Mouse (Mus musculus) hindbrain, embryonic 12.5 days (tissue): ENCODE measurements around the gene Exd2. TPM values are rescaled to one million over a fixed set of nuclear protein-coding genes. Genes with fewer than 3 reads are reported as not detected.
"Not testable (repeated sequence)": the region's sequence is repeated elsewhere in the genome, so short reads cannot be mapped to it uniquely, and the experiment has no call there.

Experiments
- ATAC-seq: fragments of 200-750 bp; cut with Nextera tagmentation; 2 replicates; pipeline ENCODE4 v1.8.0; 2017; ENCODE audit warnings: moderate TSS enrichment; ENCODE audit not compliant: low FRiP score
- H3K27ac ChIP-seq: fragments of 300-500 bp; sonication (generic); 2 replicates; pipeline ENCODE4 v1.5.1; 2016; ENCODE audit warnings: mild to moderate bottlenecking
- H3K27me3 ChIP-seq: fragments of 300-500 bp; sonication (generic); 2 replicates; pipeline ENCODE4 v1.6.1; 2016; ENCODE audit warnings: mild to moderate bottlenecking
- H3K36me3 ChIP-seq: fragments of 300-500 bp; sonication (generic); 2 replicates; pipeline ENCODE4 v1.6.1; 2016; ENCODE audit warnings: mild to moderate bottlenecking
- H3K4me1 ChIP-seq: fragments of 300-500 bp; sonication (generic); 2 replicates; pipeline ENCODE4 v1.6.1; 2016
- H3K4me2 ChIP-seq: fragments of 300-500 bp; sonication (generic); replicated peaks from 2 replicates; pipeline ENCODE4 v1.6.1; 2016; ENCODE audit warnings: mild to moderate bottlenecking
- H3K4me3 ChIP-seq: fragments of 300-500 bp; sonication (generic); 2 replicates; pipeline ENCODE4 v1.5.1; 2016; ENCODE audit warnings: mild to moderate bottlenecking
- H3K9ac ChIP-seq: fragments of 300-500 bp; sonication (generic); 2 replicates; pipeline ENCODE4 v1.6.1; 2016; ENCODE audit warnings: mild to moderate bottlenecking, moderate library complexity
- H3K9me3 ChIP-seq: fragments of 300-500 bp; sonication (generic); replicated peaks from 2 replicates; pipeline ENCODE4 v1.6.1; 2016; ENCODE audit warnings: mild to moderate bottlenecking
- WGBS: fragments of 180-500 bp; shearing (Covaris S2); methylation state at CpG from one replicate; pipeline ENCODE4 v1.1.7; 2016; 5-methylcytosine and 5-hydroxymethylcytosine counted together
- polyA plus RNA-seq: library from polyadenylated mRNA; unstranded; fragments of >200 nt; fragmentation: Nextera tagmentation; extraction: Ambion mirVana; gene quantifications from 2 replicates; pipeline ENCODE4 v1.2.1, GENCODE M21; 2016

Exd2 gene
- polyA plus RNA-seq, 1 experiment from 2014 or later: 52.4 TPM

- WGBS: 93% methylated on average over 1 of the region's 1 CpGs
- no peak for ATAC-seq
Measured at GRCm38 (mm10) chr12:80453506-80453905, 9.4 kb upstream of the Exd2 start.

DNA sequence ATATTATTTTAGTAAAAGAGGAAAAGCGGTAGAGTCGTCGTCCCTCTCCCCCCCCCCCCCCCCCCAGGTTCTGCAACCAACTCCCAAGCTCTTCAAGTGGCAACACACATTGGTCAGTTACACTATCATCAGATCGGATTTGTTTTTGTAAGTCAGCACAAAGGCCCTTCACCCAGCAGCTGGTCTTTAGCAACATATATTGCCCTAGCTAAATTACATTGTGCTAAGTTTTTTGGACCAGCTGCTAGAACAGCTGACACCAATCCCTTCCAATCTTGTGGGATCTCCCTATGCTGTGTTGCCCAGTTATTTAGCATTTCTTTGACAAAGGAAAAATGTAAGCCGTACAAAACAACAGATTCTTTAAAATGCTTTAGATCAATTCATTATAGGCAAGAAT is 4.9 kb upstream of the Exd2 start:
- no peak overlapping the region for H3K4me3 ChIP-seq
- ATAC-seq: no peak
- WGBS: 82% methylated on average over 5 of the region's 5 CpGs

More at GRCm38 (mm10) chr12:80453506-80453905, 9.4 kb upstream of the Exd2 start:
- no peaks in the 10 kb centered on the region for H3K36me3 ChIP-seq
- H3K4me1 ChIP-seq: no peaks in the 10 kb centered on the region
- no peaks in the 10 kb centered on the region for H3K9me3 ChIP-seq
- no peak overlapping the region for H3K9ac ChIP-seq
- H3K27me3 ChIP-seq: no peaks in the 10 kb centered on the region
- H3K27ac ChIP-seq: no peak overlapping the region
- no peak overlapping the region for H3K4me3 ChIP-seq
- no peak overlapping the region for H3K4me2 ChIP-seq

GRCm38 (mm10) chr12:80462292-80462896 is 501 bp upstream of the Exd2 start:
- peak overlapping the region; percentile 87 for H3K4me3 ChIP-seq
- not testable (repeated sequence) for H3K27me3 ChIP-seq, H3K9ac ChIP-seq, H3K36me3 ChIP-seq, H3K9me3 ChIP-seq, H3K4me1 ChIP-seq
- H3K4me2 ChIP-seq: peak overlapping the region; percentile 83
- peak; percentile 14 for ATAC-seq
- 11% methylated on average over 10 of the region's 10 CpGs for WGBS
- peak overlapping the region; percentile 76; the same call in 1 of the 2 replicates for H3K27ac ChIP-seq

More for the DNA sequence above, 4.9 kb upstream of the Exd2 start:
- H3K9ac ChIP-seq: no peak overlapping the region
- no peaks in the 10 kb centered on the region for H3K4me1 ChIP-seq
- no peak overlapping the region for H3K27ac ChIP-seq
- no peaks in the 10 kb centered on the region for H3K27me3 ChIP-seq
- H3K4me2 ChIP-seq: no peak overlapping the region
- H3K9me3 ChIP-seq: no peaks in the 10 kb centered on the region
- no peaks in the 10 kb centered on the region for H3K36me3 ChIP-seq

DNA sequence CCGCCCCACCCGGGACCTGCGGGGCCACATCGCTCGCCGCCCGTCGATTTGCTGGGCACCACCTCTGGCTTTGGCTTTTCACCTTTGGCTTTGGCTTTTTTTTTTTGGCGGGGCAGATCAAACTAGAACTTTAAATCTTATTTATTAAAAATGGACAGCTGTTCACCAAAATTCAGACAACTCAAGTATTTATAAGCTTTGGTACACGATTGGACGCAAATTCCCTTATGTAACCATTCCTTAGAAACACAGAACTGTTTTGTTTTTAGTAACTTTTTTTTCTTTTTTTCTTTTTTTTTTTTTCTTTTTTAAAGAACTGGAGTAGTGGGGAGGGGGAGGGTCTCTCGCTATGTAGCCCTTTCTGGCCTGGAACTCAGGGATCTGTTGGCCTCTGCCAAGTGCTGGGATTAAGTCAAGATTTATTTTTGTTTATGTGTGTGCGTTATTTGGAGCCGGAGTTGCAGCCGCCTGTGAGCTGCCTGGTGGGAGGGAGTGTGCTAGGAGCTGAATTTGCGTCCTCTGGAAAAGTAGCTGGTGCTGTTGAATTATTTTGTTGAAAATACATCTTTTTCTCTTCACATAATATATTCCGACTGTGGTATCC is 873 bp downstream of the Exd2 start:
- H3K27ac ChIP-seq: peak overlapping the region; percentile 76
- peak overlapping the region; percentile 83 for H3K4me2 ChIP-seq
- H3K9ac ChIP-seq: peak overlapping the region; percentile 82
- H3K36me3 ChIP-seq: no peaks in the 10 kb centered on the region
- H3K27me3 ChIP-seq: no peaks in the 10 kb centered on the region
- H3K4me1 ChIP-seq: peaks cover 3% of the 10 kb centered on the region; the same call in 1 of the 2 replicates
- 7% methylated on average over 17 of the region's 17 CpGs for WGBS
- no peaks in the 10 kb centered on the region for H3K9me3 ChIP-seq
- H3K4me3 ChIP-seq: peak overlapping the region; percentile 87
- ATAC-seq: no peak

- no peak overlapping the region for H3K4me2 ChIP-seq
- no peak for ATAC-seq
- no peaks in the 10 kb centered on the region for H3K36me3 ChIP-seq
- H3K27me3 ChIP-seq: no peaks in the 10 kb centered on the region
- H3K9ac ChIP-seq: no peak overlapping the region
- no peak overlapping the region for H3K27ac ChIP-seq
- H3K9me3 ChIP-seq: no peaks in the 10 kb centered on the region
- 81% methylated on average over 2 of the region's 2 CpGs for WGBS
- no peaks in the 10 kb centered on the region for H3K4me1 ChIP-seq
- H3K4me3 ChIP-seq: no peak overlapping the region
Measured at GRCm38 (mm10) chr12:80470206-80470605, 7.3 kb downstream of the Exd2 start.

DNA sequence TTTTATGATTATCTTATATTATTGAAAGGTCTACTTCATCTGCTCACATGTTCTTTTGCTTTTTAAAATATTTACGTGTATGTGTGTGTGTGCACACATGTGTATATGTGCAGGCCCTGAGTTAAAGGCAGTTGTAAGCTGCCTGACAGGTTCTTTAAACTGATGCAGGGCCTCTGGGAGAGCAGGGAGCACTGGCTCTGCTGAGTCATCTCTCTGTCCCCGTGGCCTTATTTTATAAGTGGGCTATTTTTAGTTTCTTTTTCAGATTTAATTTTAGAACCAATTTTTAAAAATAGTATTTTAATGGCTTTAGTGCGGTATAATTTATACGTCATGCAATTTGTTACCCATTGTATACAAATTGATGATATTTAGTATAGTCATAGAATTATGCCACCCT is 9.0 kb downstream of the Exd2 start:
- Histone ChIP-seq H3K4me3 (no peak overlapping the region), H3K27ac (no peak overlapping the region), H3K9me3 (no peaks in the 10 kb centered on the region), H3K4me2 (no peak overlapping the region), H3K27me3 (no peaks in the 10 kb centered on the region), H3K9ac (no peak overlapping the region), H3K36me3 (no peaks in the 10 kb centered on the region; the same call in 1 of the 2 replicates), H3K4me1 (no peaks in the 10 kb centered on the region)
- WGBS: 87% methylated on average over 4 of the region's 4 CpGs
- no peak for ATAC-seq

GRCm38 (mm10) chr12:80473731-80474130 is 10.8 kb downstream of the Exd2 start:
- Histone ChIP-seq H3K4me2 (no peak overlapping the region), H3K27me3 (no peaks in the 10 kb centered on the region), H3K36me3 (peaks cover 2% of the 10 kb centered on the region; the same call in 1 of the 2 replicates), H3K9me3 (no peaks in the 10 kb centered on the region), H3K4me1 (no peaks in the 10 kb centered on the region), H3K4me3 (no peak overlapping the region), H3K27ac (no peak overlapping the region), H3K9ac (no peak overlapping the region)
- ATAC-seq: no peak
- WGBS: 78% methylated on average over 3 of the region's 3 CpGs

DNA sequence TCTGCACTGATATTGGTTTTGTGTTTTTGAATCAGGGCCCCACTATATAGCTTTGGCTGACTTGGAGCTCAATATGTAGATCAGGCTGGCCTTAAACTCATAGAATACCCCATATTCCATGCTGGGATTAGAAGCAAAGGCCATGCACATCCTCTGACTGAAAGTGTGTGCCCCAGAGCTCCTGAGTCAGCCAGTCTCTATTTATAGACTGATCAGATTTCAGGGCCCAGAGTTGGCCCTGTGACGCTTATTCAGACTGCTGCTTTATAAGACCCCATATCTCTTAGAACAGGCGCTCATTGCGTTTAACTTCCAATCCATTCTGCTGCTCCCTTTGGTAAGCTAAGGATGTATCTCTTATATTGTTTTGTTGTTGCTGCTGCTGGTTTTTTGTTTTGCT is 17.1 kb downstream of the Exd2 start:
- Histone ChIP-seq H3K9ac (no peak overlapping the region), H3K4me2 (no peak overlapping the region), H3K27ac (no peak overlapping the region), H3K27me3 (no peaks in the 10 kb centered on the region), H3K4me1 (no peaks in the 10 kb centered on the region), H3K36me3 (peaks cover 34% of the 10 kb centered on the region), H3K4me3 (no peak overlapping the region), H3K9me3 (no peaks in the 10 kb centered on the region)
- WGBS: 90% methylated on average over 3 of the region's 3 CpGs
- no peak for ATAC-seq

GRCm38 (mm10) chr12:80483397-80483796 is 20.5 kb downstream of the Exd2 start:
- 61% methylated on average over 3 of the region's 3 CpGs for WGBS
- H3K9me3 ChIP-seq: no peaks in the 10 kb centered on the region
- no peak overlapping the region for H3K27ac ChIP-seq
- H3K4me1 ChIP-seq: no peaks in the 10 kb centered on the region
- no peak overlapping the region for H3K9ac ChIP-seq
- no peaks in the 10 kb centered on the region for H3K27me3 ChIP-seq
- ATAC-seq: no peak
- no peak overlapping the region for H3K4me2 ChIP-seq
- no peak overlapping the region for H3K4me3 ChIP-seq
- peaks cover 38% of the 10 kb centered on the region for H3K36me3 ChIP-seq

- Histone ChIP-seq H3K4me3 (no peak overlapping the region), H3K9me3 (0 out of 2 replicates have a peak, but pooled peaks cover 4% of the 10 kb centered on the region), H3K9ac (no peak overlapping the region), H3K36me3 (peaks cover 50% of the 10 kb centered on the region), H3K4me1 (no peaks in the 10 kb centered on the region), H3K4me2 (no peak overlapping the region), H3K27ac (no peak overlapping the region), H3K27me3 (no peaks in the 10 kb centered on the region)
- WGBS: 97% methylated on average over 5 of the region's 5 CpGs
- ATAC-seq: no peak
Measured at GRCm38 (mm10) chr12:80493311-80493710, 30.4 kb downstream of the Exd2 start.

DNA sequence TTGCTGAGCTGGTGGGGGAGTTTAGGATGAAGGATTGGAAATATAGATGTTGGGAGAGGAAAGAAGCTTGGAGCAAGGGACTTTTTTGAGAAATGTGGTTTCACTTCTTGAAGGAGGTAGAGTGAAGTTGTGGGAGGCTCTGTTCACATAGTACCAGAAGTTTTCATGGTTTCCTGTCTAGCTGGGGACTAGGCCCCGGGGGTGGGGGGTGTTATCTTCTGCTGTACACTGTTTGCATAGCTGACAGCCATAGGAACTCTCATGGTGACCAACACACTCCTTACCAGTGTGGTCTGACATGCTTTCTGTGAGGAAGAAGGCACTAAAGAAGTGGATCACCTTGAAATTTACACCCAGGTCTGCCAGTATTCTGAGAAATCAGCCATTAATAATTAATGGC is 32.8 kb downstream of the Exd2 start:
- Histone ChIP-seq H3K4me2 (no peak overlapping the region), H3K4me1 (no peaks in the 10 kb centered on the region), H3K27me3 (no peaks in the 10 kb centered on the region), H3K4me3 (no peak overlapping the region), H3K27ac (no peak overlapping the region), H3K9me3 (0 out of 2 replicates have a peak, but pooled peaks cover 4% of the 10 kb centered on the region), H3K9ac (no peak overlapping the region), H3K36me3 (peaks cover 32% of the 10 kb centered on the region)
- 90% methylated on average over 1 of the region's 1 CpGs for WGBS
- no peak for ATAC-seq

DNA sequence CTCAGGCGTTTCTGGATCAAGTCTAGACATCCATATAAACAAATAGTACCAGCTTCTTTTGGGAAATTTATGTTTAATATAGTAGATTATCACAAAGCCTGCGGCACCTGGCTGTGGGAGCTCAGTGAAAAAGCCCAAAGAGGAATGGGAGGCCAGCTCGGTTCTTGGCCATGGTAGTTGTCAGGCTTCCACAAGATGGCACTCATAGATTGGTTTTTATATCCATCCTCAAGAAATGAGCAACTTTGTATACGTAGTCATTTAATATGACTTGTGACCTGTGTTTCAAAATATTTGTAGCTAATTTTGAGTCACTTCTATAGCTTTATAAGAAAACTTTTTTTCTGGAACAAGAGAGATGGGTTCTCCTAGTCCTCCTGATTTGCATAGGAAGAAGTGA is 35.5 kb downstream of the Exd2 start:
- H3K4me1 ChIP-seq: no peaks in the 10 kb centered on the region
- no peak overlapping the region for H3K9ac ChIP-seq
- H3K27me3 ChIP-seq: no peaks in the 10 kb centered on the region
- H3K4me3 ChIP-seq: no peak overlapping the region
- H3K36me3 ChIP-seq: peaks cover 7% of the 10 kb centered on the region
- no peak for ATAC-seq
- no peak overlapping the region for H3K4me2 ChIP-seq
- 0 out of 2 replicates have a peak, but pooled peaks cover 2% of the 10 kb centered on the region for H3K9me3 ChIP-seq
- H3K27ac ChIP-seq: no peak overlapping the region
- 58% methylated on average over 4 of the region's 4 CpGs for WGBS

DNA sequence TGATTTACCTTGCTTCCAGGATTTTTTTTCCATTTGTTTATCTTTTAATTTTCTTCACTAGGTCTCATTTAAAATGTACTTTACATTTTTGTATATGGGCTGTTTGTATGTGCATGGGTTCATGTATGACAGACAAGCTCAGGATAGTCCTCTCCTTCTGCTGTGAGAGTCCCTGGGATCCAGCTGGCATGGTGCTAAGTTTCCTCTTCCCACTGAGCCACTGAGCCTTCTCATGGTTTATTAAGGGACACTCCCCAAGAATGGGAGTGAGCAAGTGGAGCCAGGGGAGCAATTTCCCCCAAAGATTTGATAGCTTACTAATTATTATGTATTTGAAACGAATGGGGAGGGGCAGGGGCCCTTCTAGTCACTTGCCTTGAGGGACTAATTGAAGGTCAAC is 37.6 kb downstream of the Exd2 start:
- Histone ChIP-seq H3K9ac (no peak overlapping the region), H3K27me3 (no peaks in the 10 kb centered on the region), H3K9me3 (no peaks in the 10 kb centered on the region), H3K36me3 (0 out of 2 replicates have a peak, but pooled peaks cover 2% of the 10 kb centered on the region), H3K4me3 (no peak overlapping the region), H3K4me1 (no peaks in the 10 kb centered on the region), H3K27ac (no peak overlapping the region), H3K4me2 (no peak overlapping the region)
- ATAC-seq: no peak
- 74% methylated on average over 1 of the region's 1 CpGs for WGBS
